Mouse (Mus musculus) large intestine, adult 2 months (tissue): ENCODE measurements around the gene Hspa12a. TPM values are rescaled to one million over a fixed set of nuclear protein-coding genes. Genes with fewer than 3 reads are reported as not detected.

Source experiments
- DNase-seq: peaks from one replicate; pipeline ENCODE4 v3.0.0-alpha.2; 2012; ENCODE audit warnings: low read depth, low spot score
- WGBS: fragments of 180-500 bp; shearing (Covaris S2); methylation state at CpG from one replicate; pipeline ENCODE4 v1.1.7; 2018; 5-methylcytosine and 5-hydroxymethylcytosine counted together
- polyA plus RNA-seq: library from polyadenylated mRNA; depleted of rRNA; stranded (reverse); fragments of >200 nt; gene quantifications from 2 replicates; pipeline ENCODE4 v1.2.3, GENCODE M21; 2012; rRNA removed

Hspa12a gene
- polyA plus RNA-seq, 1 experiment: 10.5 TPM

DNA sequence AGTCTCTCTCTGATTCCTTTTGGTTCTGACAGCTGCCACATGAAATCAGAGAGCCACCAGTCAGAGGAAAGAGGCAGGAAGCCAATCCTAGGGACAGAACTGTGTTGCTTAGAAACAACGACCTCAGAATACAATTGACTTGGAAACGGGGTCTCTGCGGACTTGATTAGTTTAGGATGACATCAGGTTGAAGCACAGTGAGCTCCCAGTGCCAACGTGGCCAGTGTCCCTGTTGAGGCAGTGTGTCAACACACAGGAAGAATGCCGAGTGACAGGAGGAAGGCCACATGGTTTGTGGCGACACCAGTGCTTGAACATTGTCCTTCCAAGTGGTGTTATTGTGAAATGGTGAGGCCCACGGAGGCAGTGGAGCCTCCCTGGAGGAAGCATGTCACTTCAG, 159.5 kb downstream of the Hspa12a start:
- 43% methylated on average over 7 of the region's 7 CpGs for WGBS
- DNase-seq: no peak

- no peak for DNase-seq
- 70% methylated on average over 4 of the region's 4 CpGs for WGBS
These were observed 161.9 kb downstream of the Hspa12a start for GRCm38 (mm10) chr19:58781566-58781965.

DNA sequence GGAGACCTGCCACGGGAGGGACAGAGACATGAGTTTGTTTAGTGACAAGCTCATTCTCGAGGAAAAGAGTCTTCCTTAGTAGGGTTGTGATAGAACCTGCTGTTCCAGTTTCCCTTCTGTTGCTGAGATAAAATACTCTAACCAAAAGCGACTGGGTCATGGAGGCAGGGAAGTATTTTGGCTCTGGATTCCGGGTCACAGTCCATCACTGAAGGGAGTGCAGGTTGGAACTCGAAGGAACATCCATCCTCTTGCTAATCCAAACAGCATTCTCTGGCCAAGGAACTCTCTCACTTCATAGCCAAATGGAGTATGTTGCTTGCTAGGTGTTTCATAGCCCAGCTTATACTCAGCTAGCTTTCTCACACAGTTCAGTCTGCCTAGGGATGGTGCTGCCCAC, 167.0 kb downstream of the Hspa12a start:
- WGBS: 32% methylated on average over 5 of the region's 5 CpGs
- no peak for DNase-seq

DNA sequence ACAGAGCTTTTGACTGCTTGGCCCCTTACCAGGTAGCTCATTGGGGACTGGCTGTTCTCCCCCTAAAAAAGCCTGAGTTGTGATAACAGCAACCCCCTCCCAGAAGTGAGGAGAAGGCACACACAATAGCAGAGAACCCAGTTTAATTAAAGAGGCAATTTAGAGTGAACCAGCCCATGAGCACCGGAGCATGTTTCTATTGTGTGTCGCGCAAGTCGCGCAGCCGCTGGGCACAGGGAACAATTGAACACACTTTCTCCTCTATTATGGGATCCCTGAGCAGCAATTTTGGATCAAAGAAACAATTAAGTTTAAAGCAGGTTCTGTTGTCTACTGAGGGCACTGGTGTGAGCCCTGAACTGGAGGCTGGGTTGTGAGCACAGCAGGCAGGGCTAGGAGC, 176.1 kb downstream of the Hspa12a start:
- 93% methylated on average over 6 of the region's 6 CpGs for WGBS
- no peak for DNase-seq

DNA sequence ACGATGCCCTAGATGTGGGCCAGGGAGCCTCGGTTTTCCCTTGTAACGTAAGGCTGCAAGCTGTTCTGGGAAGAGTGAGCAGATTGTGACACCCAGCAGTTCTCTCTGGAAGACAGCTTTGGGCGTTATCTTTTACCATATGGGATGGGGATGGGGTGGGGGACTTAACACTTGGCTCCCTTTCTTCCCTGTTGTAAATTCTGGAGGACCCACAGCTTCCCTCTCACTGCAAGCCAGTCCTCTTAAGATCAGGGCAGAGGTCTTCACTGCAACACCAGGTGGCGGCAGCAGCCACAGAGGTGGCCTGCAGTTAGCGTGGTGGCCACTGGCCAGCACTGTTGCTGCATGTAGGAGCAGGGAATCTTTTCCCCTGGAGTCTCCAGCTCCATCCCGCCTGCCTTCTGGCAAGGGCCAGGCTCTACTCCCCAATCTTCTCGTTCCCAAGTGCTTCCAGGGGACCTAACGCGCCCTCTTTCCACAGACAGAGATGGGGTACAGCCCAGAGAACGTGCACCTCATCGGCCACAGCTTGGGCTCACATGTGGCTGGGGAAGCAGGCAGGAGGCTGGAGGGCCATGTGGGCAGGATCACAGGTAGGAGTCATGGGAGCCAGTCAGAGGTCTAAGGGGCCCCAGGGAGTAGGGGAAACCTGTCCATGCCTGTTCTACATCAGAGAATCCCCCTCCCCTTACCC, 180.5 kb downstream of the Hspa12a start:
- WGBS: 21% methylated on average over 12 of the region's 12 CpGs
- DNase-seq: no peak

DNA sequence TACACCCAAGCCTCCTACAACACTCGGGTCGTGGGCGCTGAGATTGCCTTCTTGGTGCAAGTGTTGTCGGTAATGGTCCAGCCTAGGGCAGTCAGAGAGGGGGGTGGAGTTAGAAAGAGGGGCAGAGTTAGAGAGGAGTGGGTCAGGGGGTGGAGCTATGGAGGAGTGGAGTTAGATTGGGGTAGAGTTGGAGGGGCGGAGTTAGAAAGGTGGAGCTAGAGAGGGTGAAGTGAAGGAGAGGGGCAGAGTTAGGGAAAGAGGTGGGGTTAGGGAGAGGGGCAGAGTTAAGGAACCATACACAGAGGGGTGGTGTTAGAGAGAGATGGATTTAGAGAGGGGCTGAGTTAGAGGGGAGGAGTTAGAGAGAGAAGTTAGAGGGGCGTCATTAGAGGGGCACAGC, 181.1 kb downstream of the Hspa12a start:
- 60% methylated on average over 6 of the region's 6 CpGs for WGBS
- DNase-seq: no peak

DNA sequence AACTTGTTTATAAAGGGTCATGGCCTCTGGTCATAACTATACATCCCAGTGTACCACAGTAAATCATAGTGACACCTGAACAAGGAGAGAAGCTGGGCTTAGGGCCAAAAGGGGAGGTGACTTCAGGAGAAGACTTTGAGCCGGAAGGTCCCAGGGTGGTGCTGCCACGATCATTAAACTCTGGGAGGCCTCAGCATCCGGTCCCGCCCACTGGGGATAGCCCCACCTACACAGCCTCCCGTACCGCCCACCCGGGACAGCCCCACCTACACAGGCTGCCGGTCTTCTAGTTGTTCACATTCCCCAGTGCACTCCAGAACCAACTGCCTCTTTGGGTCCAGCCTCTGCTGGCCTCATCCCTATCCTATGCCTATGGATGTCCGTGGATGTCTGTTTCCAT, 184.0 kb downstream of the Hspa12a start, which contains the start of gene Pnliprp2:
Pnliprp2 (plus strand) TSS at position 297 of the 400 bp plus-strand sequence.
- WGBS: 18% methylated on average over 9 of the region's 9 CpGs
- peak; percentile 94 for DNase-seq

DNA sequence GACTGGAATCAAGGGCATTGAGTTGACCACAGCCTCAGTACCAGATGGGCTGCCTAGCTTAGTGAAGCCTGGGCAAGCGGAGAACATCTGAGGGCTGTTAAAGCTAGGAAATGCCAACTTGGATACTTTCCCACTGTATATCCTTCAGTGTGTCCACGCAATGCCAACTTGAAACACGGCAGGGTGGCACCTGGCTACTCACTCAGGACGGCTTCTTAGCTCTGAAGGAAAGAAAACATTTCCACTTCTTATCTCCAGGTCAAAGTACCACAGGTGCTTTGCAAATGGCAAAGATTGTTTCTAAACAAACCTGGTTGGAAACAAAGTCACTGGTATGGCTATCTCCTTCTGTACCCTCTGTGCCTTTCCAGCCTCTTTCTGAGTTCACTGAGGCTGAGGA, 184.6 kb downstream of the Hspa12a start:
- peak; percentile 53 for DNase-seq
- WGBS: 34% methylated on average over 4 of the region's 4 CpGs

GRCm38 (mm10) chr19:58751504-58751903, 191.9 kb downstream of the Hspa12a start:
- WGBS: 45% methylated on average over 2 of the region's 2 CpGs
- DNase-seq: no peak

GRCm38 (mm10) chr19:58750822-58751221, 192.6 kb downstream of the Hspa12a start:
- DNase-seq: no peak
- 75% methylated on average over 2 of the region's 2 CpGs for WGBS

DNA sequence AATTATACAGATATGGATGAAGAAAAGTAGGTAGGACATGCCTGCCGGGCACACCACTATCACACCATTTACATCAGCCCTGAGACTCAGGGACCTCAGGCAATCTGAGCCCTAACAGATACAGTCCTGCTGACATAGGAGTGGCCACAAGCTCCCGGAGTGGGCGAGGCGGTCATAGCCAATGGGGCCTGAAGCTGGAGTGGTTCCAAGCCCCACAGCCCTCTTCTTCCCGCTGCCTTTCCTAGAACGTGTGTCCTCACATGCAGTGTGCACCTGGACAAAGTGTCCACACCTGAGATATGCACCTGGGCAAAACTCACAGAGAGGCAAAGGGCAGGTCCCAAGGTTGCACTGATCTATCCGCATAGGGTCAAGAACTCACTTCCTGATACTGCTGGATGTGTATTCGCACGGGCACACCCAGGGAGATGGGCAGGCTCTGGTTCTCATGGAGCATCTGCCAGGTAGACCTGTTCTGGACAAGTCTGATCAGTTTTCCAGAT, 195.9 kb downstream of the Hspa12a start:
- DNase-seq: no peak
- 33% methylated on average over 9 of the region's 9 CpGs for WGBS

Other genes starting within 250 kb of the Hspa12a start
- gene Pnliprp1, start 214.8 kb downstream of the Hspa12a start, polyA plus RNA-seq: 1.1 and 1.2 TPM in 2 replicates
- 48.8 and 67.0 TPM in 2 replicates for gene Pnliprp2, start 183.9 kb downstream of the Hspa12a start, polyA plus RNA-seq
- not detected in 2 replicates for gene 1700019N19Rik, start 149.2 kb downstream of the Hspa12a start, polyA plus RNA-seq
- not detected in 2 replicates for gene Eno4, start 229 bp downstream of the Hspa12a start, polyA plus RNA-seq
- gene Shtn1, start 132.4 kb upstream of the Hspa12a start, polyA plus RNA-seq: 4.1 and 5.5 TPM in 2 replicates
- not detected in 2 replicates for gene Vax1, start 226.4 kb upstream of the Hspa12a start, polyA plus RNA-seq